Mouse (Mus musculus) liver, adult 2 months (tissue): ENCODE data around the gene Syt3. TPM values are rescaled to one million over a fixed set of nuclear protein-coding genes. Genes with fewer than 3 reads are reported as not detected.

Experiments
- DNase-seq: peaks from one replicate; pipeline ENCODE4 v3.0.0-alpha.2; 2011; ENCODE audit warnings: low read depth, low spot score; ENCODE audit errors: extremely low read depth
- H3K27ac ChIP-seq: fragments of 200-500 bp; replicated peaks from 2 replicates; pipeline ENCODE4 v1.5.1; 2012; ENCODE audit warnings: low read depth, mild to moderate bottlenecking, control low read depth, inconsistent platforms, low read length; ENCODE audit not compliant: insufficient read depth
- H3K27me3 ChIP-seq: fragments of 200-500 bp; 2 replicates; pipeline ENCODE4 v1.6.1; 2012; ENCODE audit warnings: mild to moderate bottlenecking, moderate library complexity, low read length, inconsistent platforms; ENCODE audit not compliant: control insufficient read depth, insufficient read depth
- H3K36me3 ChIP-seq: fragments of 200-500 bp; 2 replicates; pipeline ENCODE4 v1.6.1; 2012; ENCODE audit warnings: low read length, inconsistent platforms; ENCODE audit not compliant: control insufficient read depth, insufficient read depth
- H3K4me1 ChIP-seq: fragments of 200-500 bp; 2 replicates; pipeline ENCODE4 v1.6.1; 2011; ENCODE audit warnings: low read length; ENCODE audit not compliant: control insufficient read depth, insufficient read depth
- H3K4me3 ChIP-seq: fragments of 200-500 bp; 2 replicates; pipeline ENCODE4 v1.5.1; 2011; ENCODE audit warnings: low read depth, mild to moderate bottlenecking, control low read depth, low read length, moderate library complexity; ENCODE audit not compliant: insufficient read depth
- H3K79me2 ChIP-seq: fragments of 200-500 bp; 2 replicates; pipeline ENCODE4 v1.6.1; 2012; ENCODE audit warnings: inconsistent platforms, mild to moderate bottlenecking, low read length, moderate library complexity; ENCODE audit not compliant: control insufficient read depth, insufficient read depth
- H3K9ac ChIP-seq: fragments of 200-500 bp; 2 replicates; pipeline ENCODE4 v1.6.1; 2012; ENCODE audit warnings: low read depth, mild to moderate bottlenecking, control low read depth, inconsistent platforms, low read length
- CTCF ChIP-seq: fragments of 200-500 bp; IDR thresholded peaks from 2 replicates; pipeline ENCODE4 v1.5.1; 2011; ENCODE audit warnings: low read depth, low read length, control low read depth
- POLR2A ChIP-seq: fragments of 200-500 bp; IDR thresholded peaks from 2 replicates; pipeline ENCODE4 v1.6.1; 2011; ENCODE audit warnings: low read length, control low read depth; ENCODE audit not compliant: insufficient read depth; ENCODE audit errors: extremely low read depth
- WGBS: fragments of 180-500 bp; shearing (Covaris S2); methylation state at CpG from one replicate; pipeline ENCODE4 v1.1.7; 2018; 5-methylcytosine and 5-hydroxymethylcytosine counted together
- polyA plus RNA-seq: library from polyadenylated mRNA; depleted of rRNA; stranded (reverse); fragments of >200 nt; gene quantifications from 2 replicates; pipeline ENCODE4 v1.2.3, GENCODE M21; 2012
- total RNA-seq: library from RNA; depleted of rRNA; stranded (reverse); fragments of >200 nt; gene quantifications from 2 replicates; pipeline ENCODE4 v1.2.3, GENCODE M21; 2014

Syt3 gene
- total and polyA plus RNA-seq, 2 experiments = 1.4 to 4.9 TPM

DNA sequence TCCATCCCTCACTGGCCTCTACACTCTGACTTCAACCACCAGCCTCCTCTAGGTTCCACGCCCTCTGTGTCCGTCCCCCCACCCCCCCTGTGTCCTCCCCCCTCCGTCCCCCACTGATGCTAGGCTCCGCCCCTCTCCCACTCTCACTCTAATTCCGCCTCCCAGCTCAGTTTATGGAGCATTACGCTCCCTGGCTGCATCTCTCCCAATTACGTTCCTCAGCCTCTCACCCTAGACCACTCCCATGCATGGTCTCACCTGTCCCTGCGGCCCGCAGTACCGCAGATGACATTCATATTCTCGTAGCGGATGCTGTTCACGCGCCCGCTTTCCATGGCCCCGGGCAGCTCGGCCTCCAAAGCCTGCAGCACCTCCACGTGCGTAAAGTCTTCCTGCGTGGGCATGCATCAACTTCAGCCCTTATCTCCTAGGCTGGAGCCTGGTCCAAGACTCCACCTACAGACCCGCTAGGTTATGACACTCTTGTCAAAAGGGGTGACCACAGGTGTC lies 23.1 kb upstream of the Syt3 start:
- Histone ChIP-seq H3K27ac (no peak overlapping the region), H3K4me1 (peaks cover 3% of the 10 kb centered on the region; the same call in 1 of the 2 replicates), H3K27me3 (peaks cover 12% of the 10 kb centered on the region), H3K4me3 (no peak overlapping the region), H3K79me2 (no peaks in the 10 kb centered on the region), H3K9ac (no peak overlapping the region), H3K36me3 (no peaks in the 10 kb centered on the region)
- DNase-seq = no peak
- TF ChIP-seq POLR2A = no peak
- TF ChIP-seq CTCF = no peak
- WGBS = 31% methylated on average over 21 of the region's 21 CpGs

DNA sequence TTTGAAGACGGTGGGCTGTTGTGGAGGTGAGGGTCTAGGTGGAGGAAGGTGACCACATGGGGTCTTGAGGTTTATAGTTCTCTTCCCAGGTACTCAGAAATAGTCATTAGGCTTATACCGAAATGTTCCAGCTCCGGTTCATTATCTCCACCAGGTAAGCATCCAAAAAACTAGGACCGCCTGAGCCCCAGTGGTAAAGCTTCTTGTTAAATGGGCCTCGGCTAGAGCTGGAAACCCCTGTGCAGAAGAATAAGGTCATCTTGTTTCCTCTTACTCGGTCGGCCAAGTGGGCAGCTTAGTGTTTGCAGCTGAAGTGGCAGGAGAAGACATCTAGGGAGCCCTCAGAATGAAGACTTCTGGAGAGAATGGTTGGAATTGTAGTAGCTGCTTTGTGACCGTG lies 11.2 kb upstream of the Syt3 start:
- no peak overlapping the region for H3K4me3 ChIP-seq
- H3K79me2 ChIP-seq = no peaks in the 10 kb centered on the region
- DNase-seq = no peak
- H3K27me3 ChIP-seq = no peaks in the 10 kb centered on the region
- no peak overlapping the region for H3K27ac ChIP-seq
- H3K9ac ChIP-seq = no peak overlapping the region
- no peak for TF ChIP-seq CTCF
- no peak for TF ChIP-seq POLR2A
- no peaks in the 10 kb centered on the region for H3K36me3 ChIP-seq
- WGBS = 92% methylated on average over 8 of the region's 8 CpGs
- H3K4me1 ChIP-seq = peaks cover 2% of the 10 kb centered on the region; the same call in 1 of the 2 replicates

DNA sequence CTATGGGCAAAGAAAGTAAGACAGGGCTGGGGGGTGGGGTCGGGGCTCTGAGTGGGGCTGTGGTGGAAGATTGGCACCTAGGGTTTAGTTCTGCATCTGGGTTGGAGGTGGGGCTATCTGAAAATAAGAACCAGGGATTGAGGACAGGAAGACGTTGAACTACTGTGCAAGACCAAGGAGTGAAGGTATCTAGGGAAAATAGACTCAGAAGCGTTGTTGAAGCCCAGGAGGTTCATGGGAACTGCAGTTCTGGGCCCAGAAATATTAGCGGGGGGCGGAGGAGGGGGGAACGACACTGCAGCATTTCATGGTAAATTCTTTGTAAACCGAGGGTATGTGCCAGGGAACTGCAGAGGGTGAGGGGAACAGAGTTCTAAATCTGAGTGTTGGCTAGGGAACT lies 10.4 kb upstream of the Syt3 start:
- H3K27me3 ChIP-seq = no peaks in the 10 kb centered on the region
- H3K79me2 ChIP-seq = no peaks in the 10 kb centered on the region
- TF ChIP-seq POLR2A (no peak), CTCF (no peak)
- H3K4me1 ChIP-seq = peaks cover 2% of the 10 kb centered on the region; the same call in 1 of the 2 replicates
- H3K36me3 ChIP-seq = no peaks in the 10 kb centered on the region
- WGBS = 7% methylated on average over 7 of the region's 7 CpGs
- peak overlapping the region; percentile 38 for H3K4me3 ChIP-seq
- peak overlapping the region; percentile 61 for H3K27ac ChIP-seq
- DNase-seq = no peak
- H3K9ac ChIP-seq = peak overlapping the region; percentile 64

DNA sequence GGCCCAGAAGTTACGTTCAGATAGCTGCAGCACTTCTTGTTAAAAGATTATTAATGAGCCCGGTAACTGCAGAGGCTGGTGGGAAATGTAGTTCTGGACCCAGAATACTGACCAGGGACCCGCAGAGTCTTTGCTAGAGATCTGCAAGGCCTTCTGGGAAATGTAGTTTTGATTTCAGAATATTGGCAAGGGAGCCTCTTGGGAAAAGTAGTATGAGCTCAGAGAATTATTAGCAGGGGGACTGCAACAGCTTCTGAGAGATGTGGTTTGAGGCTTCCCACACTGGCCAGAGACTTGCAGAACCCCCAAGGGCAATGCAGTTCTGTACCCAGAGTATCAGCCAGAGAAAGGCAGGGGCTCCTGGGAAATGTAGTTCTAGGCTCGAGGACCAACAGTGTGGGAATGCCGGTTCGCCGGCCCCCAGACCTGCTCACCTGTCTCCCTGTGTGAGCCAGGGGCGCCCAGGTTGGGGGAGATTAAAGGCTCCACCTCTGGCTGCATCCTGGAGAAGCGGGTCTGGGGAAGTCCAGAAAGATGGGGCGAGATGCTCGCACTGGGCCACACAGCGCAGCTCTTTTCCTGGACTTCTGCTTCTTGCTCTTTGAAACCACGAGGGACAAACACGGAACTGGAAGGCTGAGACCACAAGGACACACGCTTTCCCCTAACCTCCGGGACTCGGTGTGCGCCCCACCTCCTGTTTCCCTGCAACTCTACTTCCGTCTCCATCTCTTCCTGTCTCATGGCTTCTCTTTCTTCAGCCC lies 9.8 kb upstream of the Syt3 start:
- Histone ChIP-seq H3K9ac (peak overlapping the region; percentile 61), H3K4me3 (peak overlapping the region; percentile 77), H3K36me3 (no peaks in the 10 kb centered on the region), H3K27ac (peak overlapping the region; percentile 18), H3K27me3 (no peaks in the 10 kb centered on the region), H3K4me1 (peaks cover 2% of the 10 kb centered on the region; the same call in 1 of the 2 replicates), H3K79me2 (no peaks in the 10 kb centered on the region)
- TF ChIP-seq POLR2A = no peak
- no peak for TF ChIP-seq CTCF
- DNase-seq = peak; percentile 98
- WGBS = 5% methylated on average over 19 of the region's 19 CpGs

DNA sequence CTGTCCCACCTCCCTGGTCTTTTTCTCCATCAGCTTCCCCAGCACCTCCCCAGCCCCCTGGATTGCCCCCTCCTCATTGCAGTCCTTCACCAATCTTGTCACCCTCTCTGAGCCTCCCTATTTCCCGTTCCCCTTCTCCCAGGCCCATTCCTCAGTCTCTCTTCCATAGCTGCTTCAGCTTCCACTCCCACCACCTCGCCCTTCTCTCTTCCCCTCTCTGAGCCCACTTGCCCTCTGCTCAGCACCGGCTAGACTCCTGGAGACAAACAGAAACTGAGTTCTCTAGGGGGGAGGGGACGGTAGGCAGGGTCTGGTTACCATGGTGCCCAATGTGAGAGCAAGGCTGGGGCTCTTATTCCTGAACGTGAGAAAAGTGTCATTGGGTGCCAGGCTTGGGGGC lies 9.1 kb upstream of the Syt3 start:
- Histone ChIP-seq H3K79me2 (no peaks in the 10 kb centered on the region), H3K27ac (no peak overlapping the region), H3K9ac (no peak overlapping the region), H3K36me3 (no peaks in the 10 kb centered on the region), H3K4me1 (peaks cover 2% of the 10 kb centered on the region; the same call in 1 of the 2 replicates), H3K27me3 (no peaks in the 10 kb centered on the region), H3K4me3 (no peak overlapping the region; the same call in 1 of the 2 replicates)
- no peak for DNase-seq
- TF ChIP-seq CTCF (no peak), POLR2A (no peak)
- WGBS = 33% methylated on average over 5 of the region's 5 CpGs

DNA sequence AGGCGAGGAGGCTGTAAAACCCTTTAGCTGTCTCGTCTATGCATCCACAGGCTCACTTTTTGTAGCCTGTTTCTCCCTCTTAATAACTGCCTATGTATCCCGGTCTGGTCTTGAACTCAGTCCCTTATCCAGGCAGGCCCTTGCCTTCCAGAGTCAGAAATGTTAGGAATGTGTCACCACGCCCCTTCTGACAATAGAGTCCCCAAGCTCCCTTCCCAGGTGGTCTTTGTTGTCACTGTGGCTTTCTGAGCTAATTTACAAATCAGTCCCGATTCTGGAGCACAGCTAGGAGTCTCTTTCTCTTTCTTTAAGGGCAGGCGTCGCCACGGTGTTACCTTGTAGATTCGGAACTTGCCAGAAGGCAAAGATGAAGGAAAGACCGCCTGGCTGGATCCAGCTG lies 8.7 kb upstream of the Syt3 start:
- no peak overlapping the region for H3K9ac ChIP-seq
- no peaks in the 10 kb centered on the region for H3K79me2 ChIP-seq
- H3K4me3 ChIP-seq = no peak overlapping the region
- no peak overlapping the region for H3K27ac ChIP-seq
- no peak for DNase-seq
- peaks cover 2% of the 10 kb centered on the region; the same call in 1 of the 2 replicates for H3K4me1 ChIP-seq
- TF ChIP-seq POLR2A = no peak
- TF ChIP-seq CTCF = no peak
- WGBS = 47% methylated on average over 10 of the region's 10 CpGs
- H3K36me3 ChIP-seq = no peaks in the 10 kb centered on the region
- no peaks in the 10 kb centered on the region for H3K27me3 ChIP-seq
